Mouse (Mus musculus): ENCODE measurements around the gene Tesc. TPM values are rescaled to one million over a fixed set of nuclear protein-coding genes. Genes with fewer than 3 reads are reported as not detected.

Gene Tesc
- polyA plus RNA-seq, 1 experiment from 2014 or later, result 2.1 TPM

GRCm38 (mm10) chr5:118019905-118020304 is 7.6 kb upstream of the Tesc start:
- H3K27ac ChIP-seq (replicated peaks), result no peak overlapping the region
- H3K36me3 ChIP-seq, result no peaks in the 10 kb centered on the region
- no peaks in the 10 kb centered on the region for H3K27me3 ChIP-seq
- no peak overlapping the region for H3K4me3 ChIP-seq
- H3K4me2 ChIP-seq, result no peak overlapping the region
- H3K9ac ChIP-seq, result no peak overlapping the region
- WGBS, result 65% methylated on average over 11 of the region's 11 CpGs
- no peaks in the 10 kb centered on the region for H3K9me3 ChIP-seq
- peaks cover 8% of the 10 kb centered on the region for H3K4me1 ChIP-seq (replicated peaks)
- ATAC-seq (ENCODE audit: low read depth), result no peak

GRCm38 (mm10) chr5:118023053-118023452 is 4.5 kb upstream of the Tesc start:
- H3K27ac ChIP-seq (replicated peaks), result no peak overlapping the region
- no peak overlapping the region for H3K4me2 ChIP-seq
- no peak for ATAC-seq (ENCODE audit: low read depth)
- peaks cover 30% of the 10 kb centered on the region for H3K27me3 ChIP-seq
- H3K9ac ChIP-seq, result no peak overlapping the region
- no peak overlapping the region for H3K4me3 ChIP-seq
- peaks cover 26% of the 10 kb centered on the region for H3K4me1 ChIP-seq (replicated peaks)
- WGBS, result 75% methylated on average over 3 of the region's 3 CpGs
- H3K36me3 ChIP-seq, result no peaks in the 10 kb centered on the region
- no peaks in the 10 kb centered on the region for H3K9me3 ChIP-seq

- Histone ChIP-seq H3K27me3 (peaks cover 58% of the 10 kb centered on the region), H3K4me3 (no peak overlapping the region), H3K4me2 (peak overlapping the region; percentile 95; the same call in 1 of the 2 replicates), H3K36me3 (no peaks in the 10 kb centered on the region), H3K27ac (replicated peaks) (no peak overlapping the region), H3K9ac (no peak overlapping the region), H3K9me3 (no peaks in the 10 kb centered on the region), H3K4me1 (replicated peaks) (peaks cover 43% of the 10 kb centered on the region)
- no peak for ATAC-seq (ENCODE audit: low read depth)
- WGBS, result 2% methylated on average over 12 of the region's 12 CpGs
Observed at GRCm38 (mm10) chr5:118025880-118026279, 1.7 kb upstream of the Tesc start.

- no peaks in the 10 kb centered on the region for H3K9me3 ChIP-seq
- no peak overlapping the region for H3K27ac ChIP-seq (replicated peaks)
- H3K27me3 ChIP-seq, result peaks cover 62% of the 10 kb centered on the region
- H3K4me3 ChIP-seq, result 0 out of 2 replicates have a peak overlapping the region, but pooled peaks have one; percentile 65
- ATAC-seq (ENCODE audit: low read depth), result no peak
- peaks cover 43% of the 10 kb centered on the region for H3K4me1 ChIP-seq (replicated peaks)
- no peaks in the 10 kb centered on the region for H3K36me3 ChIP-seq
- peak overlapping the region; percentile 95 for H3K4me2 ChIP-seq
- 4% methylated on average over 13 of the region's 13 CpGs for WGBS
- no peak overlapping the region for H3K9ac ChIP-seq
Observed at GRCm38 (mm10) chr5:118026343-118026742, 1.2 kb upstream of the Tesc start.

GRCm38 (mm10) chr5:118027101-118027697 is 344 bp upstream of the Tesc start:
- WGBS, result under 1% methylated on average over 39 of the region's 39 CpGs
- peaks cover 63% of the 10 kb centered on the region for H3K27me3 ChIP-seq
- H3K4me1 ChIP-seq (replicated peaks), result peaks cover 43% of the 10 kb centered on the region

GRCm38 (mm10) chr5:118028191-118029034 is 870 bp downstream of the Tesc start:
- Histone ChIP-seq H3K36me3 (no peaks in the 10 kb centered on the region), H3K9ac (peak overlapping the region; percentile 76), H3K27ac (replicated peaks) (no peak overlapping the region), H3K4me2 (peak overlapping the region; percentile 95), H3K27me3 (peaks cover 63% of the 10 kb centered on the region), H3K4me1 (replicated peaks) (peaks cover 43% of the 10 kb centered on the region), H3K9me3 (no peaks in the 10 kb centered on the region), H3K4me3 (peak overlapping the region; percentile 65)
- no peak for ATAC-seq (ENCODE audit: low read depth)
- WGBS, result 2% methylated on average over 78 of the region's 79 CpGs

More at GRCm38 (mm10) chr5:118027101-118027697, 344 bp upstream of the Tesc start:
- Histone ChIP-seq H3K36me3 (no peaks in the 10 kb centered on the region), H3K9ac (peak overlapping the region; percentile 76), H3K9me3 (no peaks in the 10 kb centered on the region), H3K4me2 (peak overlapping the region; percentile 95), H3K4me3 (peak overlapping the region; percentile 65), H3K27ac (replicated peaks) (no peak overlapping the region)
- peak; percentile 20; the same call in 1 of the 2 replicates for ATAC-seq (ENCODE audit: low read depth)

GRCm38 (mm10) chr5:118029035-118029408 is 1.5 kb downstream of the Tesc start:
- Histone ChIP-seq H3K36me3 (no peaks in the 10 kb centered on the region), H3K4me3 (peak overlapping the region; percentile 65), H3K4me2 (peak overlapping the region; percentile 95), H3K9ac (no peak overlapping the region), H3K27me3 (peaks cover 63% of the 10 kb centered on the region), H3K9me3 (no peaks in the 10 kb centered on the region), H3K27ac (replicated peaks) (no peak overlapping the region), H3K4me1 (replicated peaks) (peaks cover 43% of the 10 kb centered on the region)
- ATAC-seq (ENCODE audit: low read depth), result peak; percentile 29
- WGBS, result 8% methylated on average over 12 of the region's 12 CpGs

GRCm38 (mm10) chr5:118029420-118029819 is 1.9 kb downstream of the Tesc start:
- peaks cover 63% of the 10 kb centered on the region for H3K27me3 ChIP-seq
- no peaks in the 10 kb centered on the region for H3K36me3 ChIP-seq
- peak overlapping the region; percentile 95 for H3K4me2 ChIP-seq
- H3K9me3 ChIP-seq, result no peaks in the 10 kb centered on the region
- H3K27ac ChIP-seq (replicated peaks), result no peak overlapping the region
- H3K9ac ChIP-seq, result no peak overlapping the region
- WGBS, result 1% methylated on average over 10 of the region's 10 CpGs
- no peak for ATAC-seq (ENCODE audit: low read depth)
- H3K4me1 ChIP-seq (replicated peaks), result peaks cover 43% of the 10 kb centered on the region
- peak overlapping the region; percentile 65 for H3K4me3 ChIP-seq

- no peaks in the 10 kb centered on the region for H3K36me3 ChIP-seq
- no peak overlapping the region for H3K27ac ChIP-seq (replicated peaks)
- H3K9ac ChIP-seq, result no peak overlapping the region
- no peak for ATAC-seq (ENCODE audit: low read depth)
- H3K4me2 ChIP-seq, result no peak overlapping the region
- H3K4me1 ChIP-seq (replicated peaks), result peaks cover 43% of the 10 kb centered on the region
- peaks cover 63% of the 10 kb centered on the region for H3K27me3 ChIP-seq
- H3K9me3 ChIP-seq, result 0 out of 2 replicates have a peak, but pooled peaks cover 5% of the 10 kb centered on the region
- H3K4me3 ChIP-seq, result no peak overlapping the region
- WGBS, result 89% methylated on average over 9 of the region's 9 CpGs
Observed at GRCm38 (mm10) chr5:118030022-118030675, 2.6 kb downstream of the Tesc start.

GRCm38 (mm10) chr5:118031059-118031458 is 3.5 kb downstream of the Tesc start:
- H3K9me3 ChIP-seq, result 0 out of 2 replicates have a peak, but pooled peaks cover 7% of the 10 kb centered on the region
- H3K27ac ChIP-seq (replicated peaks), result no peak overlapping the region
- H3K9ac ChIP-seq, result no peak overlapping the region
- H3K27me3 ChIP-seq, result peaks cover 54% of the 10 kb centered on the region
- no peak for ATAC-seq (ENCODE audit: low read depth)
- no peak overlapping the region for H3K4me2 ChIP-seq
- no peaks in the 10 kb centered on the region for H3K36me3 ChIP-seq
- WGBS, result 53% methylated on average over 5 of the region's 5 CpGs
- no peak overlapping the region for H3K4me3 ChIP-seq
- H3K4me1 ChIP-seq (replicated peaks), result peaks cover 37% of the 10 kb centered on the region

GRCm38 (mm10) chr5:118031508-118031907 is 4.0 kb downstream of the Tesc start:
- Histone ChIP-seq H3K27ac (replicated peaks) (no peak overlapping the region), H3K4me3 (no peak overlapping the region), H3K27me3 (peaks cover 49% of the 10 kb centered on the region), H3K9ac (no peak overlapping the region), H3K9me3 (0 out of 2 replicates have a peak, but pooled peaks cover 7% of the 10 kb centered on the region), H3K36me3 (no peaks in the 10 kb centered on the region), H3K4me2 (no peak overlapping the region), H3K4me1 (replicated peaks) (peaks cover 32% of the 10 kb centered on the region)
- no peak for ATAC-seq (ENCODE audit: low read depth)
- WGBS, result 51% methylated on average over 4 of the region's 4 CpGs

- Histone ChIP-seq H3K9ac (no peak overlapping the region), H3K4me3 (no peak overlapping the region), H3K27me3 (peaks cover 31% of the 10 kb centered on the region), H3K9me3 (0 out of 2 replicates have a peak, but pooled peaks cover 7% of the 10 kb centered on the region), H3K27ac (replicated peaks) (no peak overlapping the region), H3K4me1 (replicated peaks) (peaks cover 29% of the 10 kb centered on the region), H3K36me3 (no peaks in the 10 kb centered on the region), H3K4me2 (no peak overlapping the region)
- ATAC-seq (ENCODE audit: low read depth), result no peak
- 51% methylated on average over 4 of the region's 4 CpGs for WGBS
Observed at GRCm38 (mm10) chr5:118033328-118033727, 5.8 kb downstream of the Tesc start.

All from neural tube, embryonic 13.5 days (tissue).